Mouse (Mus musculus): ENCODE measurements at regions not wholly inside any gene's neighbourhood (a gene's known extent, or its start where the extent isn't known, plus 50 kb on each side); places are given as distances from the start of the nearest gene placed in this dataset.

- DNase-seq (ENCODE audit: low read depth, low spot score): no peak
Observed at GRCm38 (mm10) chr1:51647955-51648354, 169.7 kb upstream of the Nabp1 start.

- peak; percentile 82 for DNase-seq (ENCODE audit: low read depth, low spot score)
Observed at GRCm38 (mm10) chr1:51644399-51644798, 166.2 kb upstream of the Nabp1 start.

- DNase-seq (ENCODE audit: low read depth, low spot score): peak; percentile 48
Observed at GRCm38 (mm10) chr1:51643640-51644039, 165.4 kb upstream of the Nabp1 start.

GRCm38 (mm10) chr1:51638519-51639302 lies 160.5 kb upstream of the Nabp1 start:
- no peak for DNase-seq (ENCODE audit: low read depth, low spot score)

GRCm38 (mm10) chr1:51635881-51636515 lies 157.8 kb upstream of the Nabp1 start:
- DNase-seq (ENCODE audit: low read depth, low spot score): no peak

DNA sequence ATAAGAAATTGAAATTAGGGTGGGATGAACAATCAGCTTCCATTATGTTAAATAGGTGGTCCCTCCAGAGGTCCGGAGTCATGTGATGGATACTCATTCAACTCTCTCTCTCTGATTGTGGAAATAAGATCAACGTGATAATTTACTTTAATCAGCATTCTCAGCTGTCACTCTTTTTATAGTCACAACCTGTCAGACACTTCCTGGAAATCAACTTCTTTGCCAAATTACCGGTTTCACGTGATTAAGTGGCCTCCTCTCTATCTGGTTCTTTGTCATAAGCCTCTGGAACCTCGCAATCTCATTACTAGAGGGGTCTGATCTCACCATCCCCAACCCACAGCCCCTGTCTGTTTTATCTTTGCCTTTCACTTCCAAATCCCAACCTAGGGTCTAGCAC lies 155.6 kb upstream of the Nabp1 start:
- DNase-seq (ENCODE audit: low read depth, low spot score): no peak

DNA sequence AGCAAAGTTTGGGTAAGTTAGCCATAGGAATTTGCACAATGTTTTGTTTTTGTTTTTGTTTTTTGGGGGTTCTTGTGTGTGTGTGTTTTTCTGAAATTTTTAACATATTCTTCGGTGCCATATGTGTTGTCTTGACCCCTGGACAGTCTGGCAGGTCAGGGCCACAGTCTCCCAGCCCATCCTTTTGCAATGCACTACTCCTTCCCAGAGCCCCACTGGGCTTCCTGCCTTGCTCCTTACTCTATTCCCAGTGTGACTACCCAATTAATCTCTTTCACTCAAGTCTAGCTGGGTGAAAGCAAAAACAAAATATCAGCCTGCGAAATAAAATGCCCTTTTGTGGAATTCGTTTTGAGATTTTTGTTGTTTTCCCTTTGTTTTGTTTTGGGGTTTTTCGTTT lies 154.6 kb upstream of the Nabp1 start:
- no peak for DNase-seq (ENCODE audit: low read depth, low spot score)

- no peak for DNase-seq (ENCODE audit: low read depth, low spot score)
Observed at GRCm38 (mm10) chr1:51629848-51630247, 151.6 kb upstream of the Nabp1 start.

GRCm38 (mm10) chr1:51628137-51628793 lies 150.0 kb upstream of the Nabp1 start:
- DNase-seq (ENCODE audit: low read depth, low spot score): no peak

GRCm38 (mm10) chr1:51626303-51626702 lies 148.1 kb upstream of the Nabp1 start:
- DNase-seq (ENCODE audit: low read depth, low spot score): no peak

DNA sequence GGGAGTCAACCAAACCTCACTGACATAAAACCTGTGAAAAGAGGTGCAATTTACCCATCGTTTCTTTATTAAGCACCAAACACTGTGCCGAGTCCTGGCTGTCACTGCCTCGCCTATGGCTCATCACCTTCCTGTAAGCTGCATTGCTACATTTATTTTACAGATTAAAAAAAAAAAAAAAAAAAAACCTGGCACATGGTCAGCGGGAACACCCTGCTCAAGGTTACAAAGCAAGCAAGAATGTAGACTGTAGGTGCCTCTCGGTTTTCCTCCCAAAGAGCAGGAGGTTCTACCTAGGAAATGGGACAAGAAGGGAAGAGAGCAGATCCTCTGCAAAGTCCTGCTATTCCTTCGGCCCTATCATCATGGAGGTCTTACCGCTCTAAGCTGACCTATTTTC lies 146.9 kb upstream of the Nabp1 start:
- no peak for DNase-seq (ENCODE audit: low read depth, low spot score)

DNA sequence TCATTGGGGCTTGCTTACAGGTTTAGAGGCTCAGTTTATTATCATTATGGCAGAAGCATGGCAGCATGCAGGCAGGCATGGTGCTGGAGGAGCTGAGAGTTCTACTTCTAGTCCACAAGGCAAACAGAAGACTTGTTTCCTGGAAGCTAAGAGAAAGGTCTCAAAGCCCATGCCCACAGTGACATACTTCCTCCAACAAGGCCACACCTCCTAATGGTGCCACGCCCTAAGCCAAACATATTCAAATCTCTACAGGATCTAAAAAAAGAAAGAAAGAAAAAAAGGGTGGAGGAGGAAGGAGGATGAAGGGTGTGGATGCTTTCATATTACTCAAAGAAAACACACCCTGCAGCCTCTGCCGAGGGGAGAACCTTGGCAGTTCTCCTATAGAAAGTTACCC lies 146.3 kb upstream of the Nabp1 start:
- no peak for DNase-seq (ENCODE audit: low read depth, low spot score)

GRCm38 (mm10) chr1:51622986-51623385 lies 144.8 kb upstream of the Nabp1 start:
- DNase-seq (ENCODE audit: low read depth, low spot score): no peak

GRCm38 (mm10) chr1:51622181-51622862 lies 144.1 kb upstream of the Nabp1 start:
- no peak for DNase-seq (ENCODE audit: low read depth, low spot score)

- DNase-seq (ENCODE audit: low read depth, low spot score): no peak
Observed at GRCm38 (mm10) chr1:51621062-51621461, 142.8 kb upstream of the Nabp1 start.

- no peak for DNase-seq (ENCODE audit: low read depth, low spot score)
Observed at GRCm38 (mm10) chr1:51617502-51618251, 139.5 kb upstream of the Nabp1 start.

- DNase-seq (ENCODE audit: low read depth, low spot score): no peak
Observed at GRCm38 (mm10) chr1:51616091-51616490, 137.9 kb upstream of the Nabp1 start.

DNA sequence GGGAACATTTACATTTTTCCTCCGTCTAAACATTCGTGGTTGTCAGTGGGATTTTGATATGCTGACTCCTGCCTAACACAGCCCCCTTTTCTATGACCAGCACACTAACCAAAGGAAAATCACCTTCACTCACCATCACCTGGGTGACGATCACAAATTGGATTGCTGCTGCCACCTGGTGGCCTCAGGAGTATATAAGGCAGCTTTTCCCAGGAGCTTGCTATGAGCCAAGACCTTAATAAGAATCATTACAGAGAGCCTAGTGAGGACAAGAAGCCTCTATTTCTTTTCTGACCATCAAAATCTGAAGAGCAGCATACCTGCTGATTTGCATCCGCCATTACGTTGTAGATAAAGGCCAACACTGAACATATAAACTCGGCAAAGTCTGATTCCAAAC lies 137.3 kb upstream of the Nabp1 start:
- DNase-seq (ENCODE audit: low read depth, low spot score): peak; percentile 75

DNA sequence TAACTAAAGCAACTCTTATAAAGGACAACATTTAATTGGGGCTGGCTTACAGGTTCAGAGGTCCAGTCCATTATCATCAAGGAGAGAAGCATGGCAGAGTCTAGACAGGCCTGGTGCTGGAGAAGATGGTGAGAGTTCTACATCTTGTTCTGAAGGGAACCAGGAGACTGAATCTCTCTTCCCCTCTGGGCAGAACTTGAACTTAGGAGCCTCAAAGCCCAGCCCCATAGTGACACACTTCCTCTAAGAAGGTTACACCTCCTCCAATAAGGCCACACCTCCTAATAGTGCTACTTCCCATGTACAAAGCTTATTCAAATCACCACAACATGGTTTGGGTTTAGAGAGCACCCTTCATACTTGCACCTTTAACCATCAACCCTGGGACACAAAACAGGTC lies 136.5 kb upstream of the Nabp1 start:
- no peak for DNase-seq (ENCODE audit: low read depth, low spot score)

GRCm38 (mm10) chr1:51609295-51609694 lies 131.1 kb upstream of the Nabp1 start:
- peak; percentile 32 for DNase-seq (ENCODE audit: low read depth, low spot score)

- DNase-seq (ENCODE audit: low read depth, low spot score): no peak
Observed at GRCm38 (mm10) chr1:51607437-51607855, 129.2 kb upstream of the Nabp1 start.

Measured in 3T3-L1 (cell line).